In genomic region chr16:30205816-30206356, GRCm38 (mm10) we compare ENCODE assay signal across 11 mouse cellular contexts.
DNase-seq lines count a peak whose midpoint lies in the region; ATAC-seq and TF ChIP-seq lines count a peak whose summit lies in the region.
"Had no signal": no experiment of that assay in that cellular context is flagged by ENCODE, and none has a peak within 500 bp of the region (broad histone marks: within the 10 kb centered on the region; RNA-seq: fewer than 3 reads in every experiment).

No protein-coding gene starts in this region.

- H3K27me3 ChIP-seq in kidney, embryonic 15.5 days = no peaks in the 10 kb centered on the region
- peaks cover 37% of the 10 kb centered on the region for H3K27me3 ChIP-seq in forebrain, embryonic 12.5 days
- no peaks in the 10 kb centered on the region for H3K27me3 ChIP-seq in limb, embryonic 14.5 days (ENCODE audit: control insufficient read depth, insufficient read depth, low read length)

- intact Hi-C loops in left cerebral cortex, postnatal 4 days (cut with DNase I) = no loop called here

- no peak overlapping the region for H3K4me3 ChIP-seq in kidney, embryonic 15.5 days (replicated peaks)
- H3K4me3 ChIP-seq in forebrain, embryonic 12.5 days (replicated peaks) = no peak overlapping the region
- no peak overlapping the region for H3K4me3 ChIP-seq in limb, embryonic 14.5 days (replicated peaks; ENCODE audit: low read length)
- H3K4me3 ChIP-seq: heart, embryonic 12.5 days had no signal

- no peak overlapping the region for H3K9ac ChIP-seq in kidney, embryonic 15.5 days
- H3K9ac ChIP-seq in forebrain, embryonic 12.5 days = peak overlapping the region; percentile 36; the same call in 1 of the 2 replicates
- no peak overlapping the region for H3K9ac ChIP-seq in limb, embryonic 14.5 days (ENCODE audit: low read depth, low read length, severe bottlenecking)
- H3K9ac ChIP-seq: heart, embryonic 12.5 days had no signal

- ATAC-seq in kidney, embryonic 15.5 days (replicated peaks; ENCODE audit: low FRiP score) = no peak
- 0 out of 2 replicates have a peak, but pooled peaks have one; percentile 51 for ATAC-seq in forebrain, embryonic 12.5 days (ENCODE audit: low FRiP score)
- ATAC-seq in limb, embryonic 14.5 days (ENCODE audit: low FRiP score, low read depth) = no peak

- TF ChIP-seq POLR2A in limb, embryonic 14.5 days (IDR thresholded peaks at IDR 0.05; ENCODE audit: borderline replicate concordance, extremely low read depth, insufficient read depth, insufficient read length) = no peak

- H3K4me1 ChIP-seq in kidney, embryonic 15.5 days = peaks cover 13% of the 10 kb centered on the region
- H3K4me1 ChIP-seq in forebrain, embryonic 12.5 days = peaks cover 22% of the 10 kb centered on the region
- H3K4me1 ChIP-seq in limb, embryonic 14.5 days (ENCODE audit: control insufficient read depth, insufficient read depth, low read length) = peaks cover 9% of the 10 kb centered on the region
- H3K4me1 ChIP-seq: heart, embryonic 12.5 days had no signal

- H3K36me3 ChIP-seq in kidney, embryonic 15.5 days = no peaks in the 10 kb centered on the region
- no peaks in the 10 kb centered on the region for H3K36me3 ChIP-seq in forebrain, embryonic 12.5 days (replicated peaks)
- H3K36me3 ChIP-seq in limb, embryonic 14.5 days (ENCODE audit: control insufficient read depth, insufficient read depth, low read length) = no peaks in the 10 kb centered on the region
- H3K36me3 ChIP-seq: heart, embryonic 12.5 days had no signal

- H3K9me3 ChIP-seq in kidney, embryonic 15.5 days (replicated peaks) = 0 out of 2 replicates have a peak, but pooled peaks cover 5% of the 10 kb centered on the region
- 0 out of 2 replicates have a peak, but pooled peaks cover 7% of the 10 kb centered on the region for H3K9me3 ChIP-seq in forebrain, embryonic 12.5 days
- no peaks in the 10 kb centered on the region; the same call in 1 of the 2 replicates for H3K9me3 ChIP-seq in limb, embryonic 14.5 days (ENCODE audit: control insufficient read depth, low read length)

- no peak overlapping the region for H3K27ac ChIP-seq in kidney, embryonic 15.5 days
- H3K27ac ChIP-seq in forebrain, embryonic 12.5 days = peak overlapping the region; percentile 66
- H3K27ac ChIP-seq in limb, embryonic 14.5 days (replicated peaks; ENCODE audit: low read depth, low read length) = no peak overlapping the region; the same call in 1 of the 2 replicates

- peak overlapping the region; percentile 15; the same call in 1 of the 2 replicates for H3K4me2 ChIP-seq in kidney, embryonic 15.5 days
- peak overlapping the region; percentile 26 for H3K4me2 ChIP-seq in forebrain, embryonic 12.5 days
- 0 out of 2 replicates have a peak overlapping the region, but pooled peaks have one; percentile 3 for H3K4me2 ChIP-seq in limb, embryonic 14.5 days (replicated peaks; ENCODE audit: low read depth, low read length, severe bottlenecking)
- H3K4me2 ChIP-seq: heart, embryonic 12.5 days had no signal

- DNase-seq in kidney, postnatal 14 days = no peak
- DNase-seq in limb, embryonic 14.5 days (ENCODE audit: low spot score) = no peak
- peak; percentile 66 for DNase-seq in retina, embryonic 14.5 days (ENCODE audit: low spot score)
- no peak for DNase-seq in c-Kit-positive CD71-positive TER-119-positive erythroid progenitor cells, embryonic 14.5 days (ENCODE audit: low spot score)
- no peak for DNase-seq in right cerebral cortex, postnatal 36 days (ENCODE audit: low spot score in 2 of 2)
- DNase-seq in left cerebral cortex, postnatal 4 days = no peak
- DNase-seq: kidney, adult 11 months; lung, adult 18-20 months had no signal

- 20% methylated on average over 15 of the region's 15 CpGs for whole genome bisulfite sequencing in kidney, embryonic 15.5 days
- 3% methylated on average over 15 of the region's 15 CpGs for WGBS in forebrain, embryonic 12.5 days
- WGBS in limb, embryonic 14.5 days = 28% methylated on average over 15 of the region's 15 CpGs
